Mouse (Mus musculus) spleen, adult 2 months (tissue): Measurements from ENCODE around the gene Gpr84.

Source experiments
- CTCF ChIP-seq: fragments of 200-500 bp; IDR thresholded peaks from 2 replicates; pipeline ENCODE4 v1.5.1; 2011; ENCODE audit warnings: mild to moderate bottlenecking, inconsistent platforms; ENCODE audit not compliant: insufficient read depth, insufficient read length, insufficient replicate concordance; ENCODE audit errors: extremely low read depth
- POLR2A ChIP-seq: fragments of 200-500 bp; IDR thresholded peaks from 2 replicates; pipeline ENCODE4 v1.6.1; 2011; ENCODE audit warnings: low read depth, low read length, inconsistent platforms

DNA sequence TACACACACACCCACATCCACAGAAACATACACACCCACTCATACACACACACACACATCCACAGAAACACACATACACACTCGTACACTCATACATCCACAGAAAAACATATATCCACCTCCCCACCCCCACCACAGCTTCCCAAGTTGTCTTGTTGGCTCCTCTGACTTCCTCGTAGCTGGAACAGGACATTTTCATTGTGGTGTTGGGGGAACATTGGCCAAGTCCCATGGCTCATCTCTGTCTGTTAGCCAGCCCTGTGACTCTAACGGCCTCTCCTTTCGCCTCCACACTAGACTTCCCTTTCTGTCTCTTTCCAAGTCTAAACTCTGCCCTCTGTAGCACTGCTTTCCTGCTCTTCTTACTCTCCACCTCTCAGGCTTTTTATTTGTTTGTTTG is 47.4 kb upstream of the Gpr84 start:
- TF ChIP-seq CTCF = no peak
- TF ChIP-seq POLR2A = no peak
